Mouse (Mus musculus) embryo, embryonic 10.5 days (tissue): ENCODE measurements around the gene Jun.

Source experiments
- DNase-seq: peaks from one replicate; pipeline ENCODE4 v3.0.0-alpha.2; 2015; ENCODE audit warnings: low spot score

Jun gene

DNA sequence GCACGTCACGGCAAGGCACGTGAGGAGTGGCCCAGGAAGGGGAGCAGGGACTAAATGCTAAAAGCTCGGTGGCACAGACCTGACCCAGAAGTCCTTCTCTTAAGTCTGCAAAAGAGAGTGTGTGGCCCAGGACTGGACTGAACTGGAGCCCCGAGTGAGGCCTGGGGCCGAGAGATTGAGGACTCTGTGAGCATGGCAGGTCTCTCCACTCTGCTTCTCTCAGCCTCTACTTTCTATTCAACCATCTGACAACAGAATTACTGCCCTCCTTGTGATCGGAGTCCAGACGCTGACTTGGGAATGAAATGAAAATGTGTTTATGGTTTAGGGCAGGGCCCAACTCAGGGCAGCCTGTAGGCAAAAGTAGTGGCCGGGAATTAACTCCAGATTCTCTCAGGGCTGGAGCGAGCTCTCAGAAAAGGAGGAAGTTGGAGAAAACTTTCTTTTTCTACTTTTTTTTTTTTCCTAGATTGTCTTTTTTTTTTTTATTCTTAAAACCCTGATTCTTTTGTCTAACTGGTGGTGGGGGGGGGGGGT, 21.3 kb upstream of the Jun start:
- DNase-seq: peak; percentile 33

DNA sequence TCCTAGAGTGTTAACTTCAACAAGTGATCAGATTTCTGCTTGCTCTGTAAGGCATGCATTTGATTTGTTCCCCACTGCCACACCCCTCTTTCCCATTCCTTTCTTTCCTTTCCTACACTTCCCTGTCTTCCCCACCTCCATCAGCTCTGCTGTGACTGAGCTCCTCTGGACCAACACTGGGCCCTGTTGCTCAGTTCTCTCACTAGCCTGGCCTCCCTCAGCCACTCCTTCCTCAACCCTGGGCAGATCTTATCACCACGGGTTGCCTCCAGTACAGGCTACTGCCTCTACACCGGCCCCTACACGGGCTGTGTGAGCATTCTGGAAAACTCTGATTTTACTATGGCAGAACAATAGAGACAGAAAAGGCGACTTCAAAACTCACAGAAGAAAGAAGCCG, 18.4 kb upstream of the Jun start:
- DNase-seq: no peak

DNA sequence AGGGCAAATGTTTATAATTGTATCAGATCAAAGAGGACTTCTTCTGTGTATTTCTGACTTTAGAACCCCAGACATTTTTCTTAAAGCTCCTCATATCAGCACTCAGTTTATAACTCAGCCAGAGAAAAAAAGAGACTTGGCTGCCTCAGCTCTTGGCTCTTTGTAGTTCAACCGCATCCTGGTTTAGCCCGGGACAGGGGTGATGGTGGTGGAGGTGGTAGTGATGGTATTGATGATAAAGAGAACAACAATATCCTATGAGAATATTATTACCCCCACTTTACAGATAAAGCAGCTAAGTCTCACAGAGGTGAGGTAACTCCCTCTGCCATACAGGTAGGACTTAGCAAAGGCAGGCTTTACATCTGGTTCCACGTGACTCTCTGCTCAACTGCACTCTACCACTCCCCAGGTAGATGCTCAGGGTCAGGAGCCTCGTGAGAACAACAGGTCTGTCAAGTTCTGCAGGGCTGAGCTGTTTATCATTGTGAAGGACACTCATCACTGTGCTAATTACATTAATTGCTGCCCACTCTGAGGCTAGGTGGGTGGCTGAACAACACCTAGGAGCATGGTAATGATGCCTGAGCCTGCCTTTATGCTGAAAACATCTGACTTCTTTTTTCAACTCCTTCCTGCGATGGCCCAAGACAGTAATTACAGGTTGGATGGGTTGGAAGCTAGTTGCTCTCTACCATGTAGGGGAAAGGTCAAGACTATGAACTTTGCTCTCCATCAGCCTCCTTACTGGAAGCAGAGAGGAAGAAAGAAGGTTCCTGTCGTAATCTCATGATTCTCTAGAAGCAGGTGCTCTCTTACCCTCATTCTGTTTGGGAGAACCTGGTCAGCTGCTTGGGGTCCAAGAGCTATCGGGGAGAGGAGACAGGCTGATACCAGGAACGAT, 16.3 kb upstream of the Jun start:
- no peak for DNase-seq

DNA sequence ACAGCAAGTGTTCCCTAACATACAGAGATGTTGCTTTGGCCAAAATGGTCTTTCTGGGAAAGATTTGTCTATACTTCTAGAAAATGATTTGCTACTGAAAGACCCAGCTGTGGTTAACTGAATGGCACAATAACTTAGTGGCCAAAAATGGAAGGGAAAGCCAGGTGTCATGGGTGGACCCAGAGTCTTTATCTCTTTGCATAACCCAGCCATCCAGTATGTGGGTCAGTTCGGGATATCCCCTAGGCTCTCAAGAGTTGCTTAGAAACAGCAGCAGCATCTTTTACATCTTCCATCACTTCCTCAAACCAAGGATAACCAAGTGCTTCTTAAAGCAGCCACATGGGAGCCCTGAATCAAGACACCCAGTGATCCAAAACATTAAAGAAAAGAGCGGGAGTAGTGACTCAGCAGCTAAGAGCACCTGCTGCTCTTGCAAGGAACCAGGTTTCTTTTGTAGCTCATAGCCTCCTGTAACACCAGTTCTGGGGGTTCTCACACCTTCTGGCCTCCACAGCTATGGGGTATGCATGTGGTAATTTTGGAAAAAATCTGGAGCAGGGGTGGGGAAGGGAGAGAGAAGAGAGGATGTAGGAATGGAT, 11.7 kb upstream of the Jun start:
- no peak for DNase-seq

DNA sequence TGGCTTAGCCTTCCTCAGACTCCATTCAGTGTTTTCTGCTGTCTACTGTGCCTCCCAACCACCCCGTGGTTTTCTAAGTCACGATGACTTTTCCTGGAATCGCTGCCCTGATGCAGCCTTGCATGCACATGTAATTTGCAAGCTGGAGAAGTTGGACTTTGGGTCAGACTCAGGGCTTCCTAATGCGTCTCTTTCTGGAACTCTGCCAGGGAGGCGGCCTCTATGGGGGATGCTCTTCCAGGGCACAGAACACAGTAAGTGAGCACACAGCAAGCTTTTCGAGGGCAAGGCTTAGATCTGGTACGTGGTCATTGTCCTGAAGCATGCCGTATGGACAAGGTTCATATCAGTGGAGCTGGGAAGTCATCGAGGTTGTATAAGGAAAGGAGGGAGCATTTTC, 10.9 kb upstream of the Jun start:
- DNase-seq: no peak

DNA sequence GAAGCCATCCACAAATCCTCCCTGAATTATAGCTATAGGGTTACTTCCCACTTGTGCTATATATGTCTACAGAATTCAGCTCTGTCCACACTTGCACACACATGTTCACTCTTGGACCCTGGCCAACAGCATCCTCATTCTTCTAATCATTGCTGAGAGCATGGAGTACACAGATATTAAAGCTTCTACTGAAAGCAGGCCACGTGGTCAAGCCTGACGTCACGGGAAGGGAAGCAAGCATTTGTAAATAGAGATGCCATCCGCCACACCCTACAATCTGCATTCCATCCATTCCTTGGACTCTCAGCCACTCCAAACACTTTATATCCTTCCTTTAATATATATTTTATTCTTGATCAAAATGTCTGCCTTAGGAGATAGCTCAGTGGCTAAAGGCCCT, 5.2 kb upstream of the Jun start:
- no peak for DNase-seq

DNA sequence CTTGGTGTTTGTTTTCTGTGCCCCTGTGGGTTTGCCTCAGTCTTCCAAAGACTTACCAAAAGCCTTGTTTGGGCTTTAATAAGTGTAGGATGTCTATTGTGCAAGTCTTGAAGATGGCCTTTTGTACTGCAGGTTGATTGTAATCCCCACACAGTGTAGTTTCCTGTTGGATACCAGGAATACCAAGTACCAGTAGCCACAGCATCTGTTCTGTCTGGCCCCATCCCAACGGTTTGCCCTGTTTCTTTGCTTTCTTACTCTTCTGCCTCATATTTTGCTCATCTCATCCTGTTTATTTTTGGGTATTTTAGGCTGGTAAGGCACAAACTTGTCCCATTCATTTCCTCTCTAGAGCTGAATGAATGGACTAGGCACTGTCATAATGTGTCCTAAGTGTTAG, 3.3 kb upstream of the Jun start:
- no peak for DNase-seq

DNA sequence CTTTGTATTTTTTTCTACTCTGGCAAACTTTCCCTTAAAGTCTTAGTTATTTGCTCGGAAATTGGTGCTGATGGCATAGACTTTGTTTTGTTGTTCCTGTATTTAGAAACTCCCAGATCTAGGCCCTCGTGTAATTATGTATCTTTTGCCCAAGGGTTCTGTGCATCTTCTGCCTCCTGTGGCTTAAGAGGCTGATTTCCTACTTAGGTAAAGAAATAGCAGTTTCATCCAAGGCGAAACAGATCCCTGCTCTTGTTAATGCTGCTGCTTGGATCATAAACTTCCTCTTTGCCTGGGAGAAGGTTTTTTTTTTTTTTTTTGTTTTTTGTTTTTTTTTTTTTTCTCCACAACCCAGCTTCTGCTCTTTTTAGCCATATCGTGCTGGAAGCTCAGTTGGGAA, 2.3 kb upstream of the Jun start:
- no peak for DNase-seq

DNA sequence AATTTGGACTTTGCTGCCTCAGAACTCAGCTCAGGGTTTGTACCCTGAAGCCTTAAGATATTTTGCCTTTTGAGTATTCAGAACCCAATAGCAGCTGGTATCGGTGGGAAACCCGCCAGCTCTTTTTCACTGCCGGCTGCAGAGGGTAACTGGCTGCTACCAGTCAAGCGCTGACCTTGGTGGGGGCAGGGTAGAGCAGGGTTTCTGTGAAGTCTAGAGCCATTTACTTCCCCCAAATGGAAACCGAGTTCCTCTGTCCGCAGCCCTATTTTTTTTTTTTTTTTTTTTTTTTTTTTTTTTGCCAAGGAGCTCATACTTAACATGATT, 1.7 kb upstream of the Jun start:
- peak; percentile 72 for DNase-seq

DNA sequence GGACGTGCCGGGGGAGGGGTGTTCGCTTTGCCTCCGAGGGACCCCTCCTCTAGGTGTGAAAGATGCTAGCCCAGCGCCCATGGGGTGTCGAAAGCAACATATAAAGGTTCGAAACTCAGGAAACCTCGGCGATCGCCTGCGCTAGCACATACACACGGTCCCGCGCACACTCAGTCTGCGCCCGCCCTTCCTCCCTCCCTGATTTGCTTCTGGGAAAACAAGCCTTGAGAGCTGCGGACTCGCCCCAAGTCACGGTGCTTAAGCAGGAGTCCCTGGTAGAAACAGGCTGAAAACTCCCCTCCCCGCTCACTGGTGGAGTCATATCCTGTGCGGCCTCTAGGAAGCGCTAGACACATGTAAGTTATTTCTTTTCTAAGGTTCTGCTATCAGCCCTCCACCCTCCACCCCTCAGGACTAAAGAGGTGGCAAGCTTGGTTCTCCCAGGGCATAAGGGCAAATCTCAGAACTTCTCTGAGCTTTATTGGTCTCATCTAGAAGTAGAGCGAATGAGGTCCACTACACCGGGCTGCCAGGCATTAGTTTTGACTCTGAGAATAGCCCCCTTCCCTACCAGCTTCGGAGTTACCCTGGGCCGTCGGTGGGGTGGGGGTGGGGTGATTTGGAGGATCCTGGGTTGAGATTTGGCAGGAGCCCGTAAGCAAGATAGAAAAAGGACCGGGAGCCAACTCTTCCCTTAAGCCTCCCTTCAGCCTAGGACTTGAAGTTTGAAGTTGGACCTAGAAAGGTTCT, 1.2 kb upstream of the Jun start:
- peak; percentile 97 for DNase-seq

DNA sequence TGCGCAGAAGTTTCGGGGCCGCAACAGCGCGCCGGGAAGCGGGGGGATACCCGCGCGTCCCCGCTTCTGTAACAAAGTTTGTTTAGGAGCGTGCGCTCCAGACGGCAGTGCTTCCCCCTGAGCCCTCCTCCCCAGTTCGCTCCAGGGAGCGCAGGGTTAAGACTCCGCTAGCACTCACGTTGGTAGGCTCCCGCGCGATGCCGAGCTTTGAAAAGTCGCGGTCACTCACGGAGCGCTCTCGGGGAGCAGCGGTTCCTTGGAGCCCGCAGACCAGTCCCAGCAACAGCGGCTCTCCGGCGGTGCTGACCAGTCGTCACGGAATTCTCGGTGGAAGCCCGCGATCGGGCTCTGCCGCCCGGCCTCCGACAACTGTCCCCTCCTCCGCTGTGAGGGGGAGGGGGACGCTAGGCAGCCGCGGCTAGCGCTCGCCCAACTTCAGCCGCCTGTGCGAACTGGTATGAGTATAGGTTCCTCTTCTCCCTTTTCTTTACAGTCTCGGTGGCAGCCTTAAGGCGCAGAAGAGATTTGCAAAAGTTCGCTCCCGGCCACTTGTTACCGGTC, 631 bp downstream of the Jun start:
- peak; percentile 74 for DNase-seq

DNA sequence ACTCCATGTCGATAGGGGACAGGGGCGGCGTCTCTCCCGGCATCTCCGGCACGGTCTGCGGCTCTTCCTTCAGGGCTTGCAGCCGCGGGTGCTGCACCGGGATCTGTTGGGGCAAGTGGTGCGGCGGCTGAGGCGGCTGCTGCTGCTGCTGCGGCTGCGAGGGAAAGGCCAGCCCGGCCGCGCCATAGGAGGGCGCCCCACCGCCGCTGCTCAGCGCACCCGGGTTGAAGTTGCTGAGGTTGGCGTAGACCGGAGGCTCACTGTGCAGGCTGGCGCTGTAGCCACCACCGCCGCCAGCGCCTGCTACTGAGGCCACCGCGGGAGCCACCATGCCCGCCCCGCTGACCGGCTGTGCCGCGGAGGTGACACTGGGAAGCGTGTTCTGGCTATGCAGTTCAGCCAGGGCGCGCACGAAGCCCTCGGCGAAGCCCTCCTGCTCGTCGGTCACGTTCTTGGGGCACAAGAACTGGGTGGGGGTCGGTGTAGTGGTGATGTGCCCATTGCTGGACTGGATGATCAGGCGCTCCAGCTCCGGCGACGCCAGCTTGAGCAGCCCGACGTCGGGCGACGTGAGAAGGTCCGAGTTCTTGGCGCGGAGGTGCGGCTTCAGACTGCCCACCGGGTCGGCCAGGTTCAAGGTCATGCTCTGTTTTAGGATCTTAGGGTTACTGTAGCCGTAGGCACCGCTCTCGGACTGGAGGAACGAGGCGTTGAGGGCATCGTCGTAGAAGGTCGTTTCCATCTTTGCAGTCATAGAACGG, 1.3 kb downstream of the Jun start:
- peak; percentile 74 for DNase-seq

DNA sequence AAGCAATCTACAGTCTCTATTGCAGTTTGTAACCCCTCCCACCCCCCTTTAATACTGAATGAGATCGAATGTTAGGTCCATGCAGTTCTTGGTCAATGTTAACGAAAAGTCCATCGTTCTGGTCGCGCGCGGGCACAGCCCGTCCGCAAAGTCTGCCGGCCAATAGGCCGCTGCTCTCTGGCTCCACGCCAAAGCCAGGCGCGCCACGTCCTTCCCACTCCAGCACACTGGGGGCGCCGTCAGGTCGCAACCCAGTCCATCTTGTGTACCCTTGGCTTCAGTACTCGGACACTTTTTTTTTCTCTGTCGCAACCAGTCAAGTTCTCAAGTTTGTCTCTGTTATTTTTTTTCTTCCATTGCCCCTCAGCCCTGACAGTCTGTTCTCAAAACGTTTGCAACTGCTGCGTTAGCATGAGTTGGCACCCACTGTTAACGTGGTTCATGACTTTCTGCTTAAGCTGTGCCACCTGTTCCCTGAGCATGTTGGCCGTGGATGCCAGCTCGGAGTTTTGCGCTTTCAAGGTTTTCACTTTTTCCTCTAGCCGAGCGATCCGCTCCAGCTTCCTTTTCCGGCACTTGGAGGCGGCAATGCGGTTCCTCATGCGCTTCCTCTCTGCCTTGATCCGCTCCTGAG, 2.0 kb downstream of the Jun start:
- DNase-seq: peak; percentile 84

DNA sequence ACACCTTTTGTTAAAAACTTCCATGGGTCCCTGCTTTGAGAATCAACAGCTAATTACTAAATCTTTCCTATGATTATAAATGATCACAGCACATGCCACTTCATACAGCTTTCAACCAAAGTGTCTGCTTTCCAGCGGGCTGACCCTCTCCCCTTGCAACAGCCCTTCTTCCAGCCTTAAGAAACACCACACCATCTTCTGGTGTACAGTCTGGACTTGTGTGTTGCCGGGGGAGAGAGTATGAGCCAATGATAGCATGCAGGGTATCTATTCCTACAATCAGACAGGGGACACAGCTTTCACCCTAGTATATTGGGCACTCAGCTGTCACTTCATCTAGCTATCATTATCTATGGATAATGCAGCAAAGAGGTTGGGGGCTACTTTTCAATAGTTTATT, 2.9 kb downstream of the Jun start:
- DNase-seq: peak; percentile 10

DNA sequence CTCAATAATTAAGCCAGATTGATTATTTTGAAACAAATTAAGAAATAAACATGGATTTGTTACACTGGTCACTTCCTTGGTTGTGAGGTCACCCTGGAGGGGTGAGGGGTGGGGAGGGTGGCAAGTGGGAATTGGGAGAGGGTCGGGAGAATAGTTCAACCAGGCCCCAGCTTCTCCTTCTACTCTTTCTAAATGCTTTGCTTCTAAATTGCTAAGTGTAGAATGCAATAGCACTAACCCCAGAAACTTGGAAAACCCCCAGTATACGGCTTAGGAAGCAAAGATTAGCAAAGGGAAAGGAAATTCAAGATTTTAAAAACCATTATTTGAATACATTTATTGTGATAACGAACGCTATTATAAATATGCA, 3.3 kb downstream of the Jun start:
- no peak for DNase-seq

DNA sequence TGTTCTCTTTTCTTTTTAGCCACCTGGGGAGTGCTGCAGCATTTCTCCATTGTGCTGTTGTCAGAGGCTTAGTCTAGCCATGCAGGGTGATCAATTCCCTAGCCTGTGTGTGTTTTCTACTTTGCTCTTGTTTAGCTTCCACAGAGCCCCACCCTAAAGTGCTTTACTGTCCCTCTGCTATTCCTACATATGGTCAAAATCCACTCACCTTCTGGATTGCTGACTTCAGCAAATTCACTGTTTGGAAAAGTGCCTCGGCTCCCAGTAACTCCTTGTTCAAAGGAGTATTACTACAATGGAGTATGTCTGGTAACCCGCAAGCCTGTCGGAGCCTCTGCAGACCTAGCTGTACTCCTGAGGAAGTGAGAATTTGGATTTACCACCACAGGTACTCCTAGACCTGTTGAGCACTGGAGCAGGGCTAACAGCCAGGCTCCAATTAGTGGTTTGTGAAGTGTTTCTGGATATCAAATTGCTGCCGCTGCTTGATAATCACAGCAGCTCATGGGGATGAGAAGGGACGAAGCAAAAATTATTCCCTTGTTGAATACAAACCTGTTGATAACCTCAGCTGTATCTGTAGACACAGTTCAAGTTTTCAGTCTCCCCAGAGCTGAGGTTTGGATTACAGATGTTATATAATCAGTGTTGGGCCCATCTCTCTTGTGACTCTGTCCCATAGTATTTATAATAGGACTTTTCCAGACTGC, 3.8 kb downstream of the Jun start:
- peak; percentile 24 for DNase-seq

DNA sequence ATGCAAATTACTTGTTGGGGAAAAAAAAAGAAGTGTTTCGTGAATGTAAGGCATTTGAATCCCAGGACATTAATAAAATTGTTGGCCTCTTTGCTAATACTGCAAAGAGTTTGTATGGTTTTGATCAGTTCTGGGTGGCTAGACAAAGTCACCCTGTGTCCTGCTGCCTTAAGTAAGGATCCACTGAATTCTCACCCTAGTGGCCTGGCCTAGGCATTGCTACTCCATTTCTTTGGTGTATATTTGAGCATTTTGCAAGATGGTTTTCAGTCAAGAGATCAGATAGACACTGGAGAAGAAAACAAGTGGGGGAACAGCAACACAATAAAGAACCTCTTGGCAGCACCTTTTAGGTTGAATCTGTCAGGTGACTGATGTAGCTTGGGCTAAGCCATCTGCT, 6.9 kb downstream of the Jun start:
- peak; percentile 28 for DNase-seq

DNA sequence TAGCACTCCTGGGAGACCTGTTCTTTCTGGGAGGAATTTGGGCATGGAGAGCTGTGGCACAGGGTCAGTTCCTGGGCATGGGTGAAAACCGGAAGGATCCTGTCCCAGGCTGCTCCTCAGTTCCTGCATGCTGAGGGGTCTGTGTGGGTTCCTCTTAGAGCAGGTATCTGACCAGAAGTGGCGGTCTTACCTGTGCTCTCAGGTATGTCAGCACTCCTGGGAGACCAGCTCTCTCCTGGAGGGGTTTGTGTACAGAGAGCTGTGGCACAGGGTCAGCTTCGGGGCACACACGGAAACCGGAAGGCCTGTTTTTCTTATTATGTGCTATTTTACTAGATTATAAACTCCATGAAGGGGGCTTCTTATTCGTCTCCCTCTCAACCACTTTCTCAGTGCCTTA, 7.3 kb downstream of the Jun start:
- DNase-seq: no peak

DNA sequence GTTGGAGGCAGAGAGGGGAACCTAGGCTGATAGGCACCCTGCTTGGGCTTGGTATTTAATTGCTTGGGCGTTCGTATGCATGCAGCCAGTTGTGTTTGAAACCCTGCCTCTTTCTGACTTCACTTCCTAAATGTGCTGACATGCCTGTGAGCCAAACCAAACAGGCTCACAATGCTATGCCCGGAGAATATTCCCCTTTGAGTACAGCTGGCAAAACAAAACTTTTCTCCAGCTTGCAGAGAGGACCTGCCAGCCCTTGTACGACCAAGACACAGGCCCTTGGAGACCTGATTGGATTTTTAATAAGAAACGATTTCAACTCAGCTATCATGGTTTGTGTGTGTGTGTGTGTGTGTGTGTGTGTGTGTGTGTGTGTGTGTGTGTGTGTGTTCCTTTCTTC, 14.0 kb downstream of the Jun start:
- no peak for DNase-seq

DNA sequence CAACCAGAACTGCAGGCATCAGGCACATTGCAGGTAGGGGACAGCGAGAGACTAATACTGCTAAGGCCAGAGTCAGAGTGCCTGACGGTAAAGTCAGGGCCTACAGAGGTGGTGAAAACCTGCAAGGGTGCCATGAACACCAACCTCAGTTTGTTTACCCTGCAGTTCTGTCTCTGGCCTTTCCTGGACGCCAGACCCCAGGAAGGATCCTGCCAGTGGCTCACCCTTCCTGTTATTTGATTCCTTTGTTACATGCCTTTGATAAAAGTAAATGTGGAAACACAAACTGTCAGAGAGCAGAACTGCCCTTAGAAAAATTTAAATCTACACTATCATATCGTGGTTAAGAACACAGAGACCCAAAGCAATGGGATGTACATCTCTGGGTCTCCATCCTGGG, 20.9 kb downstream of the Jun start:
- DNase-seq: no peak
